Mouse (Mus musculus): Measurements from ENCODE around the gene Sapcd1. TPM values are rescaled to one million over a fixed set of nuclear protein-coding genes. Genes with fewer than 3 reads are reported as not detected.

The Sapcd1 gene
- polyA plus RNA-seq, 1 experiment from 2014 or later = 6.2 TPM

GRCm38 (mm10) chr17:35064951-35065947, 37.4 kb upstream of the Sapcd1 start, which contains the start of gene Ly6g6c:
Ly6g6c (plus strand) TSS chr17:35065388.
- Histone ChIP-seq H3K36me3 (ENCODE audit: control insufficient read depth, insufficient read depth, low read length) (peaks cover 28% of the 10 kb centered on the region), H3K9ac (ENCODE audit: low read length) (peak within 1 kb of the TSS; percentile 37), H3K27ac (ENCODE audit: low read depth, low read length) (no peak within 1 kb of the TSS), H3K4me2 (ENCODE audit: low read length) (peak within 1 kb of the TSS; percentile 47), H3K4me1 (ENCODE audit: control insufficient read depth, insufficient read depth, low read length) (peaks cover 14% of the 10 kb centered on the region), H3K4me3 (ENCODE audit: low read depth, low read length) (peak within 1 kb of the TSS; percentile 17), H3K27me3 (replicated peaks; ENCODE audit: control insufficient read depth, insufficient read depth, low read length) (peaks cover 32% of the 10 kb centered on the region), H3K9me3 (replicated peaks; ENCODE audit: control insufficient read depth, low read length) (no peaks in the 10 kb centered on the region)
- no peak for DNase-seq (ENCODE audit: low spot score)
- ATAC-seq = 0 out of 2 replicates have a peak, but pooled peaks have one; percentile 45
- WGBS = 2% methylated on average over 48 of the region's 48 CpGs

GRCm38 (mm10) chr17:35064378-35064877, 36.6 kb upstream of the Sapcd1 start:
- H3K4me1 ChIP-seq (ENCODE audit: control insufficient read depth, insufficient read depth, low read length) = peaks cover 17% of the 10 kb centered on the region
- ATAC-seq (no peak), DNase-seq (ENCODE audit: low spot score) (no peak)
- no peak overlapping the region; the same call in 1 of the 2 replicates for H3K4me2 ChIP-seq (ENCODE audit: low read length)
- peaks cover 32% of the 10 kb centered on the region for H3K27me3 ChIP-seq (replicated peaks; ENCODE audit: control insufficient read depth, insufficient read depth, low read length)
- no peaks in the 10 kb centered on the region for H3K9me3 ChIP-seq (replicated peaks; ENCODE audit: control insufficient read depth, low read length)
- H3K27ac ChIP-seq (ENCODE audit: low read depth, low read length) = no peak overlapping the region
- 32% methylated on average over 10 of the region's 10 CpGs for WGBS
- 0 out of 2 replicates have a peak overlapping the region, but pooled peaks have one; percentile 17 for H3K4me3 ChIP-seq (ENCODE audit: low read depth, low read length)
- peaks cover 28% of the 10 kb centered on the region for H3K36me3 ChIP-seq (ENCODE audit: control insufficient read depth, insufficient read depth, low read length)
- no peak overlapping the region for H3K9ac ChIP-seq (ENCODE audit: low read length)

- Histone ChIP-seq H3K27me3 (replicated peaks; ENCODE audit: control insufficient read depth, insufficient read depth, low read length) (peaks cover 32% of the 10 kb centered on the region), H3K4me1 (ENCODE audit: control insufficient read depth, insufficient read depth, low read length) (peaks cover 20% of the 10 kb centered on the region), H3K9me3 (replicated peaks; ENCODE audit: control insufficient read depth, low read length) (no peaks in the 10 kb centered on the region), H3K4me3 (ENCODE audit: low read depth, low read length) (no peak overlapping the region), H3K27ac (ENCODE audit: low read depth, low read length) (no peak overlapping the region), H3K4me2 (ENCODE audit: low read length) (no peak overlapping the region), H3K9ac (ENCODE audit: low read length) (no peak overlapping the region), H3K36me3 (ENCODE audit: control insufficient read depth, insufficient read depth, low read length) (peaks cover 29% of the 10 kb centered on the region)
- DNase-seq (ENCODE audit: low spot score) = no peak
- no peak for ATAC-seq
- 93% methylated on average over 3 of the region's 3 CpGs for WGBS
These were observed 35.6 kb upstream of the Sapcd1 start for GRCm38 (mm10) chr17:35063466-35063865.

- Histone ChIP-seq H3K27ac (ENCODE audit: low read depth, low read length) (no peak overlapping the region), H3K9me3 (replicated peaks; ENCODE audit: control insufficient read depth, low read length) (no peaks in the 10 kb centered on the region), H3K9ac (ENCODE audit: low read length) (no peak overlapping the region), H3K36me3 (ENCODE audit: control insufficient read depth, insufficient read depth, low read length) (peaks cover 46% of the 10 kb centered on the region), H3K27me3 (replicated peaks; ENCODE audit: control insufficient read depth, insufficient read depth, low read length) (peaks cover 24% of the 10 kb centered on the region), H3K4me3 (ENCODE audit: low read depth, low read length) (no peak overlapping the region), H3K4me1 (ENCODE audit: control insufficient read depth, insufficient read depth, low read length) (peaks cover 20% of the 10 kb centered on the region), H3K4me2 (ENCODE audit: low read length) (no peak overlapping the region; the same call in 1 of the 2 replicates)
- ATAC-seq (no peak), DNase-seq (ENCODE audit: low spot score) (no peak)
- WGBS = 84% methylated on average over 8 of the region's 8 CpGs
These were observed 33.5 kb upstream of the Sapcd1 start for GRCm38 (mm10) chr17:35061299-35061698.

- peaks cover 51% of the 10 kb centered on the region for H3K36me3 ChIP-seq (ENCODE audit: control insufficient read depth, insufficient read depth, low read length)
- peak overlapping the region; percentile 89; the same call in 1 of the 2 replicates for H3K9ac ChIP-seq (ENCODE audit: low read length)
- no peak for DNase-seq (ENCODE audit: low spot score)
- H3K27me3 ChIP-seq (replicated peaks; ENCODE audit: control insufficient read depth, insufficient read depth, low read length) = peaks cover 19% of the 10 kb centered on the region
- no peak overlapping the region for H3K27ac ChIP-seq (ENCODE audit: low read depth, low read length)
- H3K4me2 ChIP-seq (ENCODE audit: low read length) = peak overlapping the region; percentile 94
- no peaks in the 10 kb centered on the region for H3K9me3 ChIP-seq (replicated peaks; ENCODE audit: control insufficient read depth, low read length)
- ATAC-seq = no peak
- WGBS = 60% methylated on average over 22 of the region's 22 CpGs
- peak overlapping the region; percentile 70 for H3K4me3 ChIP-seq (ENCODE audit: low read depth, low read length)
- peaks cover 20% of the 10 kb centered on the region for H3K4me1 ChIP-seq (ENCODE audit: control insufficient read depth, insufficient read depth, low read length)
These were observed 33.0 kb upstream of the Sapcd1 start for GRCm38 (mm10) chr17:35060737-35061297.

GRCm38 (mm10) chr17:35060071-35060470, 32.3 kb upstream of the Sapcd1 start:
- Histone ChIP-seq H3K4me2 (ENCODE audit: low read length) (peak overlapping the region; percentile 94), H3K9me3 (replicated peaks; ENCODE audit: control insufficient read depth, low read length) (no peaks in the 10 kb centered on the region), H3K27ac (ENCODE audit: low read depth, low read length) (peak overlapping the region; percentile 93; the same call in 1 of the 2 replicates), H3K27me3 (replicated peaks; ENCODE audit: control insufficient read depth, insufficient read depth, low read length) (peaks cover 12% of the 10 kb centered on the region), H3K4me1 (ENCODE audit: control insufficient read depth, insufficient read depth, low read length) (peaks cover 15% of the 10 kb centered on the region), H3K9ac (ENCODE audit: low read length) (peak overlapping the region; percentile 89), H3K4me3 (ENCODE audit: low read depth, low read length) (peak overlapping the region; percentile 70), H3K36me3 (ENCODE audit: control insufficient read depth, insufficient read depth, low read length) (peaks cover 59% of the 10 kb centered on the region)
- ATAC-seq (peak; percentile 1; the same call in 1 of the 2 replicates), DNase-seq (ENCODE audit: low spot score) (no peak)
- 20% methylated on average over 14 of the region's 14 CpGs for WGBS

- Histone ChIP-seq H3K36me3 (ENCODE audit: control insufficient read depth, insufficient read depth, low read length) (peaks cover 64% of the 10 kb centered on the region), H3K4me1 (ENCODE audit: control insufficient read depth, insufficient read depth, low read length) (peaks cover 13% of the 10 kb centered on the region), H3K4me2 (ENCODE audit: low read length) (peak within 1 kb of the TSS; percentile 94), H3K9me3 (replicated peaks; ENCODE audit: control insufficient read depth, low read length) (no peaks in the 10 kb centered on the region), H3K9ac (ENCODE audit: low read length) (peak within 1 kb of the TSS; percentile 89), H3K27ac (ENCODE audit: low read depth, low read length) (peak within 1 kb of the TSS; percentile 93), H3K27me3 (replicated peaks; ENCODE audit: control insufficient read depth, insufficient read depth, low read length) (0 out of 2 replicates have a peak, but pooled peaks cover 5% of the 10 kb centered on the region), H3K4me3 (ENCODE audit: low read depth, low read length) (peak within 1 kb of the TSS; percentile 70)
- WGBS = under 1% methylated on average over 57 of the region's 57 CpGs
- ATAC-seq (peak; percentile 92), DNase-seq (ENCODE audit: low spot score) (peak; percentile 95)
These were observed 31.4 kb upstream of the Sapcd1 start, which contains the start of gene Ddah2 for GRCm38 (mm10) chr17:35058911-35059892. Ddah2 (plus strand) TSS chr17:35059035.

- ATAC-seq = no peak
- H3K27ac ChIP-seq (ENCODE audit: low read depth, low read length) = peak overlapping the region; percentile 93; the same call in 1 of the 2 replicates
- H3K36me3 ChIP-seq (ENCODE audit: control insufficient read depth, insufficient read depth, low read length) = peaks cover 68% of the 10 kb centered on the region
- H3K9ac ChIP-seq (ENCODE audit: low read length) = peak overlapping the region; percentile 89
- peaks cover 13% of the 10 kb centered on the region for H3K4me1 ChIP-seq (ENCODE audit: control insufficient read depth, insufficient read depth, low read length)
- DNase-seq (ENCODE audit: low spot score) = no peak
- H3K4me2 ChIP-seq (ENCODE audit: low read length) = peak overlapping the region; percentile 94
- H3K9me3 ChIP-seq (replicated peaks; ENCODE audit: control insufficient read depth, low read length) = no peaks in the 10 kb centered on the region
- H3K4me3 ChIP-seq (ENCODE audit: low read depth, low read length) = peak overlapping the region; percentile 70; the same call in 1 of the 2 replicates
- no peaks in the 10 kb centered on the region for H3K27me3 ChIP-seq (replicated peaks; ENCODE audit: control insufficient read depth, insufficient read depth, low read length)
- 75% methylated on average over 9 of the region's 9 CpGs for WGBS
These were observed 30.5 kb upstream of the Sapcd1 start for GRCm38 (mm10) chr17:35058316-35058715.
